In the genomic region with DNA sequence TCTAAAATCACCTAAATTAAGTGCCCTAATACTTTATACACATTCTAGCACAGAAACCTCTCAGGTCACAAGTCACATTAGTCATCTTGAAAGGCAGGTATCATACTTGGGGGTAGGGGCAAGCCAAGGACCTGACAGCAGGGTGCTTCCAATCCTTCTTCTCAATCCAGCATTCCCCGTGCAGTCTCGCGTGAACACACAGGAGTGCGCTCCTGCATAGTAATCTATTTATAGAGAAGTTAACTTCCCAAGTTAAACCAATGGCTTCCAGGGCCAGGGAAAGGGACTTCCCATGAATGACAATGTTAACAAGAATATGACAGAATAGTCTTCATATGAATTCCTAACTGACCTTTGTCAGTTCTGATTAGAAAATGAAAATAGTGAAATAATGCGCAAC, we compare ENCODE assay signal across 20 mouse cellular contexts. TPM values are rescaled to one million over a fixed set of nuclear protein-coding genes. Genes with fewer than 3 reads are reported as not detected.
DNase-seq lines count a peak whose midpoint lies in the region; ATAC-seq and TF ChIP-seq lines count a peak whose summit lies in the region.
"Had no signal": no experiment of that assay in that cellular context is flagged by ENCODE, and none has a peak within 500 bp of the region (broad histone marks: within the 10 kb centered on the region; RNA-seq: fewer than 3 reads in every experiment).

No protein-coding gene starts in this region.

- H3K4me2 ChIP-seq in heart, postnatal 0 days (ENCODE audit: low read depth, low read length), result no peak overlapping the region
- H3K4me2 ChIP-seq: embryonic facial prominence, embryonic 12.5 days; forebrain, embryonic 13.5 days; forebrain, embryonic 15.5 days had no signal

- H3K27ac ChIP-seq in heart, postnatal 0 days (ENCODE audit: low read depth), result no peak overlapping the region
- H3K27ac ChIP-seq in layer of hippocampus, adult 2 months, result peak overlapping the region; percentile 86
- H3K27ac ChIP-seq: embryonic facial prominence, embryonic 10.5 days; embryonic facial prominence, embryonic 12.5 days; forebrain, embryonic 13.5 days; forebrain, embryonic 15.5 days had no signal

- TF ChIP-seq CTCF in heart, postnatal 0 days (IDR thresholded peaks at IDR 0.05; ENCODE audit: low read depth), result no peak
- TF ChIP-seq CTCF in layer of hippocampus, adult 2 months (conservative IDR thresholded peaks at IDR 0.05), result no peak

- no peak overlapping the region for H3K4me3 ChIP-seq in heart, postnatal 0 days (ENCODE audit: low read depth, low read length)
- no peak overlapping the region for H3K4me3 ChIP-seq in layer of hippocampus, adult 2 months
- H3K4me3 ChIP-seq: embryonic facial prominence, embryonic 10.5 days; embryonic facial prominence, embryonic 12.5 days; forebrain, embryonic 13.5 days; forebrain, embryonic 15.5 days had no signal

- no peak for TF ChIP-seq EP300 in heart, postnatal 0 days (IDR thresholded peaks at IDR 0.05; ENCODE audit: low read depth)

- no peaks in the 10 kb centered on the region for H3K9me3 ChIP-seq in heart, postnatal 0 days (replicated peaks; ENCODE audit: control insufficient read depth, low read length)
- H3K9me3 ChIP-seq: embryonic facial prominence, embryonic 10.5 days; embryonic facial prominence, embryonic 12.5 days; forebrain, embryonic 13.5 days; forebrain, embryonic 15.5 days had no signal

- intact Hi-C loops in heart, postnatal 10 days (cut with DNase I), result no loop called here

- no peaks in the 10 kb centered on the region for H3K36me3 ChIP-seq in heart, postnatal 0 days (replicated peaks; ENCODE audit: control insufficient read depth, insufficient read depth, low read length)
- H3K36me3 ChIP-seq: embryonic facial prominence, embryonic 10.5 days; embryonic facial prominence, embryonic 12.5 days; forebrain, embryonic 15.5 days had no signal

- H3K4me1 ChIP-seq in heart, postnatal 0 days (ENCODE audit: control insufficient read depth, insufficient read depth), result peaks cover 14% of the 10 kb centered on the region; the same call in 1 of the 2 replicates
- H3K4me1 ChIP-seq: forebrain, embryonic 15.5 days had no signal

- ATAC-seq in heart, postnatal 0 days (ENCODE audit: insufficient read depth, low read depth), result 0 out of 2 replicates have a peak, but pooled peaks have one; percentile 58
- ATAC-seq: activated CD4-positive, CD25-positive, alpha-beta regulatory T cell, adult 4 months; forebrain, embryonic 13.5 days; forebrain, embryonic 15.5 days; forebrain, postnatal 0 days had no signal

- no peaks in the 10 kb centered on the region for H3K27me3 ChIP-seq in heart, postnatal 0 days (ENCODE audit: control insufficient read depth, insufficient read depth, low read length)
- H3K27me3 ChIP-seq: embryonic facial prominence, embryonic 12.5 days; forebrain, embryonic 13.5 days; forebrain, embryonic 15.5 days had no signal

- no peak overlapping the region for H3K9ac ChIP-seq in heart, postnatal 0 days (replicated peaks; ENCODE audit: low read depth, low read length)
- H3K9ac ChIP-seq: embryonic facial prominence, embryonic 12.5 days; forebrain, embryonic 13.5 days; forebrain, embryonic 15.5 days; forebrain, postnatal 0 days had no signal

- WGBS in heart, postnatal 0 days, result 40% methylated on average over 5 of the region's 5 CpGs

- no peak for DNase-seq in heart, postnatal 0 days (ENCODE audit: low spot score)
- DNase-seq in heart, postnatal 10 days, result no peak
- DNase-seq in layer of hippocampus, adult 2 months (ENCODE audit: low spot score in 2 of 2), result no peak
- DNase-seq in layer of hippocampus, adult 8-10 months (ENCODE audit: low spot score in 2 of 2), result no peak
- DNase-seq in urinary bladder, postnatal 4 days (ENCODE audit: low spot score in 2 of 2), result no peak
- DNase-seq: adrenal gland, adult 8-10 months; adrenal gland, postnatal 14 days; adrenal gland, postnatal 36 days; cerebellum, adult 11-12 months; cerebellum, adult 2 months; cerebellum, adult 9-10 months; cerebellum, postnatal 10 days; cerebellum, postnatal 25 days; forebrain, postnatal 0 days had no signal

RNA-seq across cellular contexts. Expression of a gene that starts 58.7 kb away (rescaled TPM):
- total RNA-seq in heart, postnatal 0 days (2014; rRNA removed; ENCODE audit: low replicate concordance), result 10.5 and 16.2 TPM in 2 replicates
- 6.9 and 7.2 TPM in 2 replicates for polyA plus RNA-seq in heart, postnatal 0 days (2015; fragmentation: Nextera tagmentation; extraction: Ambion mirVana)
- 1 to 10 TPM; 6.1 to 8.8 TPM for total RNA-seq in heart, postnatal 10 days (2021)
- 100 to 1,000 TPM; 103 to 110 TPM for total RNA-seq in layer of hippocampus, adult 2 months (2021)
- 10 to 100 TPM; 76.5 to 97.9 (median 94.2) TPM for total RNA-seq in layer of hippocampus, adult 8-10 months (2022)
- total RNA-seq: MEL had no signal
